Mouse (Mus musculus) cerebellum, postnatal 25 days (tissue): ENCODE measurements at regions not wholly inside any gene's neighbourhood (a gene's known extent, or its start where the extent isn't known, plus 50 kb on each side); places are given as distances from the start of the nearest gene placed in this dataset.
"Not testable (repeated sequence)": the region's sequence is repeated elsewhere in the genome, so short reads cannot be mapped to it uniquely, and the experiment has no call there.

ENCODE experiments used
- DNase-seq, 2 experiments: peaks; one replicate each; pipeline ENCODE4 v3.0.0; 2021; ENCODE audit warnings: mixed read lengths in 2 of 2

DNA sequence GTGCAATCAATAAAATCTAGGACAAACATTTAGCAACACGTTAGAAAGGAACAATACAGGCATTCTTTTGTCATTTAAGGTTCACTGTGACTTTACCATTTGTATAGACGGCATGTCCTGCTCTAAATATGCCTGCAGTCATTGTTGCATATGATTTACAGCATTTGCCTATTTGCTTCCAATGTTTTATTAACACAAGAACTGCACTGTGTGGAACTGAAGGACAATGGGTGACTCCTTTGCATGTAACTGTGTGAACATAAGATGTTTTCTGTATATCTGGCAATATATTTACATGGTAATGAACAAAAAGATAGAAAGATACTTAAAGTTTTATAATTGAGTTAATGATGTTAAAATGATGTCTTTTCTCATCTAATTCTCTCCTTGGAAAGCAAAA lies 57.1 kb downstream of the Pou4f1 start:
- DNase-seq: no peak

- no peak for DNase-seq
Measured at GRCm38 (mm10) chr14:104410292-104410691, 57.5 kb downstream of the Pou4f1 start.

- DNase-seq: no peak
Measured at GRCm38 (mm10) chr14:104406062-104406461, 61.7 kb downstream of the Pou4f1 start.

- no peak for DNase-seq
Measured at GRCm38 (mm10) chr14:104389297-104390071, 78.3 kb downstream of the Pou4f1 start.

DNA sequence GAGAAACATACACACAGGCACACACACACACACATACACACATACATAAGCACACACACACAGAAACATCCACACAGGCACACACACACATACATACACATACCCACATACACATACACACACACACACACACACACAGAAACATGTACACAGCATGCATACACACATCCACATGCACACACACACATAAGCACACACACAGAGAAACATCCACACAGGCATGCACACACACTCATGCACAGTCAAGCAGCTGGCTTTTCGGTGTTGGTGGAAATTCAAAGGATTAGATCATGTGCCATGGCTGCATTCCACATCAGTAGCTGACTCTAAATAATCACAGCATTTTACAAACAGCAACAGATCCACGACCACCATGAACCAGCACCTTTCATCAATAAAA lies 78.9 kb downstream of the Pou4f1 start:
- DNase-seq: no peak

DNA sequence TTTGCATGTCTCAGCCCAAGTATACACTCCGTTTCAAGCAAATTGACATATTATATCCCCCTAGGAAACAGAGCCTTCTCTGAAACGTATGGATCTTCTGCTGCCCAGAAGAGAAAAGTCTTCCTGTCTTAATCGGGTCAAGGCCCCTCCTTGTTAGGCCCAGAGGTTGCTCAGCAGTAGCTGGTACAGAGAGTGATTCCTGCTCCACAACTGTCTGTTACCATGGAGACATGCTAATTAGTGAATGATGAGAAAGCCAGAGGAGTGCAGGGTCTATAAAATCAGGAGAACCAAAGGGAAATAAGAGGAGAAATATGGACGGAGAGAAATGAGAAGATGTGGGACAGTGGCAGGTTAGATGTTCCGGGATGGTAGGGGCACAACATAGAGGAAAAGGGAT lies 86.8 kb downstream of the Pou4f1 start:
- DNase-seq: no peak

DNA sequence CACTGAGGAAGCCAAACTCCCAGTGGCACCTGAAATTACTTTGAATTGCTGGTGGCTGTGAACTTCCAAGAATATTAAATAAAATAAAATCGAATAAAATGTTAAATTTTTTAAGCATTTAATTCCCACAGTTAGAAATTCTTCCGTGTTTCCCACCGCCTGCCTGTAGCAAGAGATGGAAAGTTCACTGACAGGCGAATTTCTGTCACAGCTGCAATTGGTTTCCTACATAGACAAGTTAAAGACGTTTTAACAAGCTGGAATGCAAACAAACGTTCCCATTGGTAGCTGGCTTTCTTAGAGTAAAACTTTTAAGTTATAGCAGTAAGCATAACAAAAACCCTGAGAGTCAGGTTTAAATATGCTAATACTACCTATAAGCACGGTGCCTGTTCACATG lies 95.0 kb downstream of the Pou4f1 start:
- DNase-seq: no peak

DNA sequence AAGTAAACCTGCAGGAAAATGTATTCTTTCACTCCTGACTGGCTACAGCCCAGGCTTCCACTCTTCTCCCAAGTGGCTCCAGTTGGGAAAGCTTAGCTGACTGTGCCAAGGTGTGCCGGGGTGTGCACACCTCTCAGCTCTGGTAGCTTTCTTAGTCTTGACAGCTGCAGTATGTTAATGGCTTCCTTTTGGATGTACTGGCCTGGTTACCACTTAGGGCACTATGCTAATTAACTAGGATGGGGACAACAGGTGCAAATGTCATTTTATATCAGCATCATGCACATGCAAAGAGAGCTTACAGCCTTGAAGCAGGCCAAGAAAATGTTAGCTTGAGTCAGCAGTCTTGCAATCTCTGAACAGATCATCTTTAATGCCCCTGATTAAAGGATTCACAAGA lies 111.2 kb downstream of the Pou4f1 start:
- DNase-seq: no peak

DNA sequence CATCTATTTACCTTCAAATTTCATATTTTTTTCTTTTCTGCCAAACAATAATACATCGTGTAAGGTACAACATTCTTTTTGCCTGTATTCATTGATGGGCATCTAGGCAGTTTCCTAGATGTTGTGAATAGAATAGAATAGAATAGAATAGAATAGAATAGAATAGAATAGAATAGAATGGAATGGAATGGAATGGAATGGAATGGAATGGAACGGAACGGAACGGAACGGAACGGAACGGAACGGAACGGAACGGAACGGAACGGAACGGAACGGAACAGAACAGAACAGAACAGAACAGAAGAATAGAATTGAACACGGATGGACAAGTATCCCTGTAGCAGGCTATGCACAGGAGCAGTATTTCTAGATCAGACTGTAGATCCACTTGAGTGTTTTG lies 131.0 kb downstream of the Pou4f1 start:
- not testable (repeated sequence) for DNase-seq

- DNase-seq: no peak
Measured at GRCm38 (mm10) chr14:104326089-104326488, 141.7 kb downstream of the Pou4f1 start.

GRCm38 (mm10) chr14:104300141-104300540 lies 167.7 kb downstream of the Pou4f1 start:
- DNase-seq: no peak

DNA sequence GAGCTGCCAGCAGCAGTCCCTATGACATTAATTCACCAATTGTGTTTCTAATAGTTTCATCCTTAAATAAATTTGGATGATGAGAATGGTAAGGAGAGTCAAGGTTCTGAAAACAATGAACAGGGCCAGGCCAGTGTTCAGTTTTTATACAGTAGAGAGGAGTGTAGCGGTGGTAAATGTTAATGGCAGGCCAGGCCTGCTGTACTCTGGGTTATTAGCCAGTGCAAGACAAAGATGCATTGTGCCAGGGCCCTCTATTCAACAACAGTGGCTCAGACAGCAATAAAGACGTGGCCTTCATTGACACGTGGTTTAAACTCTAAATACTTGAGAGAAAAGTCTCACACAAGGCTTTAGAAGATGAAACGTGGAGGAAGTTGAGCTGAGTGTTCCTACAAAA lies 169.5 kb downstream of the Pou4f1 start:
- no peak for DNase-seq

DNA sequence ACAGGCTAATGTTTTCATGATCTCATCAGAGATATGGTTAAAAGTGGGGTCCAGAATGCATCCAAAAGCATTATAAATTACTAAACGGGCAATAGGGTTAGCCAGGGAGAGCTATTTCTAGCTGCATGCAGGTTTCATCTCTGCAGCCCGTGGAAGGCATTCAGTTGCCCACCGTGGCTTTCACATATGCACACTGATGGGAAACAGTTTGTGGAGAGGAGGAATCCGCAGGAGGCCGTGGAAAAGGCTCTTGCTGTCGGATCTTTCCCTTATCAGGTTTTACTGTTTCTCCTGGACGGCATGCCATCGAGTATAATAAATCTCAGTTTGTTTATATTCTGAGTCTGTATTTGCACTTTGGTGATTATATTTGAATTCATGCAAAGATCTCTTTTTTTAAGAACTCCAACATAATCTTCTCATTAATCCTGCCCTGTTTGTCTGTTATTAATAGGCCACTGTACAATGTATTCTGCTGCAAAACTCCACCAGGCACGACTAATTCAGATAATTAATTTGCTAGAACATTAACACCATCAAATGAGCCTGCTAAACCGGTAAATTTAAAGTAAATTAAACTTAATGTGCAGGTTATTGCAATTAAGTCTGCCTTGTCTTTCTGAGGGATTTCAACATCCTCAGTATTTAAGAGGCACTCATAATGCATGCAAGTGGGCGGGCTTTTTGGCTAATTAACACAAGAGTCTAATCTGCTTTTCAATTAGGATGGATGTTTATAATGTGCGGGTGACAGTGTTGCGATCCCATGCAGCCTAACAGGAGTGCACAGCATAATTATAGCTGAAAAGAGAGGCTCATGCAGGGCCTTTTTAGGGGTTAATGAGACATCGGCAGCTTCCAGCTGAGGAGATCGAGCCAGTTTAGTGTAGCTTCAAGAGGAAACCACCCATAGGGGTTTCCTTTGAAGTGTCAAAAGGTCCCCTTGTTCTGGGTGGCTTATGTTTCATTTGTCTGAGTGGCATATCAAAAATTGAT lies 170.2 kb downstream of the Pou4f1 start:
- DNase-seq: peak in 1 of 2 experiments; percentile 4

DNA sequence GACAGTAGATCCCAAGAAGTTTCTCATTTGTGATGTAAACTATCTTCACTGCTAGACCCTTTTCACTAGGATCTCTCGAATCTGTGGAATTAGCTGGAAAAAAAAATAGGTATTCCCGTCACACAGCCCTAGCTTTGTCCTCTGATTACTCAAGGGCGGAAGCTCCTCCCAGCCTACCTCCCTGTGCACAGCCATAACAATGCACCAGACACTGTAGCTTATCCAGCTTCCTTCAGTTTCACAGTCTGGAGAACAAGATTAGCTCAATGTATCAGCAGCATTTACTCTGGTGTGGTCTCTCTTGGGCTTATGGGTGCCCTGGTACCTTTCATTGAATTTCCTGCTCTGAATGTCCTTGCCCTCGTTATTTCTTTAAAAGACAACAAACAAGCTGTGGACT lies 174.0 kb downstream of the Pou4f1 start:
- DNase-seq: no peak

DNA sequence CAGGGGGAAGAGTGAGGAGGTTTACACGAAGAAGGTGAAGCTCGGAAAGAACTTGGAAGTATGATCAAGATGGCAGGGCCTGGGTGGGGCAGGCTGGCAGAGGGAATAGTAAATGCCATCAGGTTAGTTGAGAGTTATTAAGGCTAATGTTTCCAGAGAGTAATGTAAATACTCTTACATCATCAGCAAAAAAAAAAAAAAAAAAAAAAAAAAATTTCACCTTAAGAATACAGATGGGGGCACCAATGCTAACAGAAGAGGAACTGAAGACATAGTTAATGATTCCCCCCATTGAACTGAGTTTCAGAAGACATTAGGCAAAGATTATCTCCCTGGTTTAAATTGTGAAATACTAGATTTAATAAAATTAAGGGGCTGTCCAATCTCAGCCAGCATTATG lies 174.7 kb downstream of the Pou4f1 start:
- DNase-seq: no peak

GRCm38 (mm10) chr14:104280353-104280752 lies 187.4 kb downstream of the Pou4f1 start:
- peak; percentile 48 to 57 for DNase-seq

DNA sequence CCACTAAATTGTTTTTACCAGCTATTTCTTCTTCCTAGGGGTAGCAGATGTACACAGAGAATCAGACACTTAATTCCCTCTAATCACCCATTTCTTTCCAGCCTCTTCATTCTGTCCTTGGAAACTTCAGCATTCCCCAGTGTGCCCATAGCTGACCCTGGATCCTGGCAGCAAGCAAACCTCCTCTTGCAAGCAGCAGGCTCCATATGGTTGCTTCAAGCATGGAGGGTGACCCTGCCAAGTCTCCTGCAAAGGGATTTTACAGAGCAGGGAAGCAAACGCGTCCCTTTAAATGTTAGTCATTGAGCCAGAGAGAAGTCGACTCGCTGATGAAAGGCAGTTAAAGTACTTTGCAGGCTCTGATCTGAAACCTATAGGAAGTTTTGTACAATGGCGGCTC lies 187.9 kb downstream of the Pou4f1 start:
- peak; percentile 71 to 82 for DNase-seq

DNA sequence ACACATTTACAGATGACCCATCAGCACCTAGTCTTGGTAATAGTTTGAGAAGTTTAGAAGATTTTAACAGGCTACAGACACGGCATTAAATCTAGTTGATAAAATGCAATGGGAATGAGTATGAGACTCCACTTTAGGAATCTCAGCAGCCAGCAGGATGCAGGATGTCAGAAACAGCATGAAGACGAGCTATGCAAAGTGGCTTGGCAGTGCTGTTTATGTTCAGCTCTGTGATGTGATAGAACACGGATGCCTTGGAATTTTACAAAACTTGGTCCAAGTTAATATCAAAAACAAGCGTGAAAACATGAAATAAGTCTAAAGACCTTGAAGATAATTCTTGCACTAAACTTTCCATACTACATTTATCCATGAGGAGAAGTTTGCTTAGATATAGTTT lies 193.0 kb downstream of the Pou4f1 start:
- DNase-seq: no peak

- no peak for DNase-seq
Measured at GRCm38 (mm10) chr14:104264919-104265764, 202.7 kb downstream of the Pou4f1 start.

DNA sequence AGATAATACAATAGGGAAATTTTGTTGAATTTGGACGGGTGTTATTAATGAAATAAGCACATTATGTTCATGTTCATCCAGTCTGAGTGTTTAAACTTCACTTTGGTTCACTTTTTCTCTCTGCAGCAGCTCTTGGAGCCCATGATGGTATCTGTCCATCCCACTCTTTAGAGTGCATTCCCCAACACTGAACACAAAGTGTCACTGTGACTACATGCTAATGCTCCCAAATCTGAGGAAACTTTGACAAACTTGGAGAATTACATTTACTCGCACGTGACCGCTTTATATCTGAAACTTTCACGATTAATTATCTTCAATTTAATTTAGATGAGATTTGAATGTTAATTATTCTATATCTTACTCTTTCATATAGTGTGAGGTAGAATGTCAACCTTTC lies 250.8 kb downstream of the Pou4f1 start:
- DNase-seq: no peak

GRCm38 (mm10) chr14:104210719-104211118 lies 257.1 kb downstream of the Pou4f1 start:
- peak; percentile 3 to 9 for DNase-seq

- peak in 1 of 2 experiments; percentile 17 for DNase-seq
Measured at GRCm38 (mm10) chr14:104208855-104209254, 258.9 kb downstream of the Pou4f1 start.
